Mouse (Mus musculus): Measurements from ENCODE around the gene Srpk2.
"Not testable (repeated sequence)": the region's sequence is repeated elsewhere in the genome, so short reads cannot be mapped to it uniquely, and the experiment has no call there.

The Srpk2 gene

GRCm38 (mm10) chr5:23599750-23600537 lies 84.5 kb downstream of the Srpk2 start:
- no peak for DNase-seq

GRCm38 (mm10) chr5:23599171-23599570 lies 85.2 kb downstream of the Srpk2 start:
- no peak for DNase-seq

- DNase-seq, result no peak
Measured at GRCm38 (mm10) chr5:23598491-23598890, 85.9 kb downstream of the Srpk2 start.

GRCm38 (mm10) chr5:23597999-23598398 lies 86.4 kb downstream of the Srpk2 start:
- DNase-seq, result no peak

- no peak for DNase-seq
Measured at GRCm38 (mm10) chr5:23597260-23597864, 87.1 kb downstream of the Srpk2 start.

GRCm38 (mm10) chr5:23596326-23596965 lies 88.0 kb downstream of the Srpk2 start:
- no peak for DNase-seq

GRCm38 (mm10) chr5:23590298-23590697 lies 94.1 kb downstream of the Srpk2 start:
- DNase-seq, result not testable (repeated sequence)

GRCm38 (mm10) chr5:23587614-23588013 lies 96.8 kb downstream of the Srpk2 start:
- DNase-seq, result no peak

GRCm38 (mm10) chr5:23586531-23587453 lies 97.6 kb downstream of the Srpk2 start:
- no peak for DNase-seq

GRCm38 (mm10) chr5:23581484-23582060 lies 102.8 kb downstream of the Srpk2 start:
- no peak for DNase-seq

GRCm38 (mm10) chr5:23579120-23579880 lies 105.1 kb downstream of the Srpk2 start:
- DNase-seq, result no peak

GRCm38 (mm10) chr5:23578322-23578957 lies 106.0 kb downstream of the Srpk2 start:
- no peak for DNase-seq

- DNase-seq, result no peak
Measured at GRCm38 (mm10) chr5:23577847-23578246, 106.6 kb downstream of the Srpk2 start.

- no peak for DNase-seq
Measured at GRCm38 (mm10) chr5:23576336-23577094, 107.9 kb downstream of the Srpk2 start.

- DNase-seq, result no peak
Measured at GRCm38 (mm10) chr5:23573942-23574341, 110.5 kb downstream of the Srpk2 start.

- no peak for DNase-seq
Measured at GRCm38 (mm10) chr5:23568188-23568587, 116.2 kb downstream of the Srpk2 start.

GRCm38 (mm10) chr5:23566382-23566781 lies 118.0 kb downstream of the Srpk2 start:
- no peak for DNase-seq

- no peak for DNase-seq
Measured at GRCm38 (mm10) chr5:23562278-23563060, 121.9 kb downstream of the Srpk2 start.

GRCm38 (mm10) chr5:23561227-23561626 lies 123.2 kb downstream of the Srpk2 start:
- DNase-seq, result no peak

- no peak for DNase-seq
Measured at GRCm38 (mm10) chr5:23560171-23560570, 124.2 kb downstream of the Srpk2 start.
